ENCODE assay signal across 25 mouse cellular contexts in the genomic region with DNA sequence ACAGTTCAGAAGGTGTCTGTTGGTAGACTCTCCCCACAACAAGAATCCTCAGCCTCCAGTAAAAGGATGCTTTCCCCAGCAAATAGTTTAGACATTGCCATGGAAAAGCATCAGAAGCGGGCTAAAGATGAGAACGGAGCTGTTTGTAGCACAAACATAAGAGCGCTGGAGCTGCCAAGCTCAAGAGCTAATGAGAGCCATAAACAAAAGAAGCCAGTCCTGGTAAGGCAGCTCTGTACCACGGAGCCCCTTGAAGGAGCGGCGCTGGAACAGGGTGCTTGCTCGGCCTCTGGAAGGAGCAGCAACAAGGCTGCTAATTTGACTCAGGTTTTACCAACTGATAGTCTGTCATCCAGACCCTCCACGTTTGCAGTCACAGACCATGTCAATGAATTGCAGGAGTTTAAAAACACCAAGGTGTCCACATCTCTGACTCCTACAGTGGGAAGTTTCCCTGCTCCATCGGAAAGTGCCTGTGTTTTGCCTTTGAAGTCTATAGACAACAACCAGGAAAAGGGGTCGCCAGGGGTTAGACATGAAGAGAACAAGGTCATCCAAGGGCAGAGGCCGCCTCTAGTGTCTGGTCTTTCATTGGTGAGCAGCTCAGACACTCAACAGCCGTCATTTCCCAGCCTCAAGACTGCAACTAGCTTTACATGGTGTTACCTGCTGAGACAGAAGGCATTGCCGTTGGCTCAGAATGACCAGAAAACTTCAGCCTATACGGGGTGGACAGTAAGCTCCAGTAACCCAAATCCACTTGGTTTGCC.
DNase-seq lines count a peak whose midpoint lies in the region; ATAC-seq and TF ChIP-seq lines count a peak whose summit lies in the region.
"Had no signal": no experiment of that assay in that cellular context is flagged by ENCODE, and none has a peak within 500 bp of the region (broad histone marks: within the 10 kb centered on the region; RNA-seq: fewer than 3 reads in every experiment).

No protein-coding gene starts in this region.

- no peaks in the 10 kb centered on the region for H3K4me1 ChIP-seq in forebrain, postnatal 0 days (ENCODE audit: insufficient read depth)
- H3K4me1 ChIP-seq in forebrain, embryonic 15.5 days: no peaks in the 10 kb centered on the region
- H3K4me1 ChIP-seq in hindbrain, postnatal 0 days (ENCODE audit: insufficient read depth, low read length): no peaks in the 10 kb centered on the region
- no peaks in the 10 kb centered on the region for H3K4me1 ChIP-seq in hindbrain, embryonic 11.5 days (replicated peaks; ENCODE audit: control insufficient read depth, insufficient read depth, low read length)
- H3K4me1 ChIP-seq: embryonic facial prominence, embryonic 13.5 days; liver, embryonic 15.5 days; lung, embryonic 15.5 days had no signal

- 52% methylated on average over 14 of the region's 14 CpGs for WGBS in forebrain, postnatal 0 days
- 57% methylated on average over 14 of the region's 14 CpGs for WGBS in forebrain, embryonic 15.5 days
- 62% methylated on average over 14 of the region's 14 CpGs for WGBS in hindbrain, postnatal 0 days
- WGBS in hindbrain, embryonic 11.5 days: 75% methylated on average over 14 of the region's 14 CpGs

- ATAC-seq in forebrain, postnatal 0 days: peak; percentile 62
- ATAC-seq in forebrain, embryonic 15.5 days (replicated peaks): no peak
- peak; percentile 45; the same call in 1 of the 2 replicates for ATAC-seq in hindbrain, postnatal 0 days
- ATAC-seq in hindbrain, embryonic 11.5 days (ENCODE audit: low FRiP score): no peak
- ATAC-seq: inflammation-experienced regulatory T-cells, adult 6 months had no signal

- H3K36me3 ChIP-seq in forebrain, postnatal 0 days (ENCODE audit: insufficient read depth): peaks cover 21% of the 10 kb centered on the region
- H3K36me3 ChIP-seq in forebrain, embryonic 15.5 days: peaks cover 27% of the 10 kb centered on the region; the same call in 1 of the 2 replicates
- H3K36me3 ChIP-seq in hindbrain, postnatal 0 days (ENCODE audit: insufficient read depth, low read length): no peaks in the 10 kb centered on the region; the same call in 1 of the 2 replicates
- H3K36me3 ChIP-seq in hindbrain, embryonic 11.5 days (ENCODE audit: control insufficient read depth, insufficient read depth, low read length): peaks cover 7% of the 10 kb centered on the region; the same call in 1 of the 2 replicates

- no peak overlapping the region for H3K27ac ChIP-seq in forebrain, postnatal 0 days (ENCODE audit: low read depth, low read length)
- no peak overlapping the region for H3K27ac ChIP-seq in forebrain, embryonic 15.5 days (replicated peaks)
- peak overlapping the region; percentile 0; the same call in 1 of the 2 replicates for H3K27ac ChIP-seq in hindbrain, postnatal 0 days
- H3K27ac ChIP-seq in hindbrain, embryonic 11.5 days (ENCODE audit: low read depth, low read length): no peak overlapping the region
- H3K27ac ChIP-seq: embryonic facial prominence, embryonic 13.5 days; heart, adult 2 months; heart, embryonic 15.5 days; liver, embryonic 15.5 days; lung, embryonic 15.5 days had no signal

- TF ChIP-seq CTCF in forebrain, postnatal 0 days (IDR thresholded peaks at IDR 0.05; ENCODE audit: low read depth): no peak
- no peak for TF ChIP-seq CTCF in hindbrain, postnatal 0 days (IDR thresholded peaks at IDR 0.05; ENCODE audit: low read depth)

- H3K27me3 ChIP-seq in forebrain, postnatal 0 days (ENCODE audit: insufficient read depth, low read length): no peaks in the 10 kb centered on the region
- no peaks in the 10 kb centered on the region for H3K27me3 ChIP-seq in forebrain, embryonic 15.5 days
- H3K27me3 ChIP-seq in hindbrain, postnatal 0 days (ENCODE audit: insufficient read depth, low read length): no peaks in the 10 kb centered on the region
- no peaks in the 10 kb centered on the region for H3K27me3 ChIP-seq in hindbrain, embryonic 11.5 days (ENCODE audit: control insufficient read depth, insufficient read depth, low read length)
- H3K27me3 ChIP-seq: embryonic facial prominence, embryonic 13.5 days; heart, embryonic 15.5 days; liver, embryonic 15.5 days; lung, embryonic 15.5 days had no signal

- no peak overlapping the region for H3K9ac ChIP-seq in forebrain, postnatal 0 days
- H3K9ac ChIP-seq in forebrain, embryonic 15.5 days (replicated peaks): no peak overlapping the region
- no peak overlapping the region for H3K9ac ChIP-seq in hindbrain, postnatal 0 days (replicated peaks; ENCODE audit: low read length)
- no peak overlapping the region for H3K9ac ChIP-seq in hindbrain, embryonic 11.5 days (ENCODE audit: low read depth, low read length)
- H3K9ac ChIP-seq: embryonic facial prominence, embryonic 13.5 days; heart, embryonic 15.5 days; liver, embryonic 15.5 days; lung, embryonic 15.5 days had no signal

- no peak overlapping the region for H3K4me3 ChIP-seq in forebrain, postnatal 0 days (ENCODE audit: low read depth, low read length)
- H3K4me3 ChIP-seq in forebrain, embryonic 15.5 days: no peak overlapping the region
- H3K4me3 ChIP-seq in hindbrain, postnatal 0 days (ENCODE audit: low read length): no peak overlapping the region
- no peak overlapping the region for H3K4me3 ChIP-seq in hindbrain, embryonic 11.5 days (ENCODE audit: low read depth, low read length)
- H3K4me3 ChIP-seq: embryonic facial prominence, embryonic 13.5 days; heart, adult 2 months; heart, embryonic 15.5 days; liver, embryonic 15.5 days; lung, embryonic 15.5 days had no signal

- H3K9me3 ChIP-seq in forebrain, postnatal 0 days (ENCODE audit: low read length): no peaks in the 10 kb centered on the region
- H3K9me3 ChIP-seq in forebrain, embryonic 15.5 days: no peaks in the 10 kb centered on the region
- H3K9me3 ChIP-seq in hindbrain, postnatal 0 days (ENCODE audit: low read length): no peaks in the 10 kb centered on the region
- no peaks in the 10 kb centered on the region for H3K9me3 ChIP-seq in hindbrain, embryonic 11.5 days (ENCODE audit: control insufficient read depth, low read length)
- H3K9me3 ChIP-seq: embryonic facial prominence, embryonic 13.5 days; heart, embryonic 15.5 days; liver, embryonic 15.5 days; lung, embryonic 15.5 days had no signal

- peak; percentile 53 for DNase-seq in embryo, embryonic 10 days (ENCODE audit: low spot score)
- no peak for DNase-seq in embryo, embryonic 11 days
- peak; percentile 13 for DNase-seq in forebrain, postnatal 0 days
- peak; percentile 26 for DNase-seq in hindbrain, postnatal 0 days (ENCODE audit: low spot score)
- DNase-seq in hindbrain, embryonic 11.5 days (ENCODE audit: low spot score): no peak
- DNase-seq in R1 (ENCODE audit: low read depth, low spot score): peak; percentile 16
- DNase-seq in adrenal gland, postnatal 14 days: no peak
- DNase-seq: adrenal gland, postnatal 25 days; cerebellum, adult 9-10 months; gastrocnemius, postnatal 25 days; heart, postnatal 36 days; kidney, adult 18-20 months; left cerebral cortex, postnatal 4 days; liver; lung, postnatal 4 days; right cerebral cortex, adult 18-20 months; right cerebral cortex, postnatal 4 days; thymus, postnatal 14 days had no signal

- no peak overlapping the region for H3K4me2 ChIP-seq in forebrain, postnatal 0 days (ENCODE audit: low read depth)
- H3K4me2 ChIP-seq in forebrain, embryonic 15.5 days (replicated peaks): no peak overlapping the region
- no peak overlapping the region for H3K4me2 ChIP-seq in hindbrain, postnatal 0 days (ENCODE audit: low read depth, low read length)
- H3K4me2 ChIP-seq in hindbrain, embryonic 11.5 days (replicated peaks; ENCODE audit: low read depth, low read length): no peak overlapping the region
- H3K4me2 ChIP-seq: embryonic facial prominence, embryonic 13.5 days; heart, embryonic 15.5 days; liver, embryonic 15.5 days; lung, embryonic 15.5 days had no signal

Comparison
In these comparisons a context has a peak if more than half of its experiments do, and no peak if none do; other contexts are left out.
1. DNase-seq: peak in embryo, embryonic 10 days (single experiment), forebrain, postnatal 0 days (single experiment), hindbrain, postnatal 0 days (single experiment) and R1 (single experiment); none in embryo, embryonic 11 days (single experiment), hindbrain, embryonic 11.5 days (single experiment) and adrenal gland, postnatal 14 days (single experiment).
2. ATAC-seq: peak in forebrain, postnatal 0 days (single experiment) and hindbrain, postnatal 0 days (single experiment); none in forebrain, embryonic 15.5 days (single experiment) and hindbrain, embryonic 11.5 days (single experiment).